Mouse (Mus musculus): ENCODE data around the gene Gps1. TPM values are rescaled to one million over a fixed set of nuclear protein-coding genes. Genes with fewer than 3 reads are reported as not detected.
"Not testable (repeated sequence)": the region's sequence is repeated elsewhere in the genome, so short reads cannot be mapped to it uniquely, and the experiment has no call there.

Gps1 gene
- total RNA-seq, 2 experiments from 2014 or later, result 62.5 to 63.3 TPM

- no peak for DNase-seq (ENCODE audit: low spot score)
Observed at GRCm38 (mm10) chr11:120783426-120784063, 527 bp upstream of the Gps1 start.

GRCm38 (mm10) chr11:120785145-120785544 lies 1.1 kb downstream of the Gps1 start:
- no peak for DNase-seq (ENCODE audit: low spot score)

- DNase-seq (ENCODE audit: low spot score), result not testable (repeated sequence)
Observed at GRCm38 (mm10) chr11:120788460-120788859, 4.4 kb downstream of the Gps1 start.

DNA sequence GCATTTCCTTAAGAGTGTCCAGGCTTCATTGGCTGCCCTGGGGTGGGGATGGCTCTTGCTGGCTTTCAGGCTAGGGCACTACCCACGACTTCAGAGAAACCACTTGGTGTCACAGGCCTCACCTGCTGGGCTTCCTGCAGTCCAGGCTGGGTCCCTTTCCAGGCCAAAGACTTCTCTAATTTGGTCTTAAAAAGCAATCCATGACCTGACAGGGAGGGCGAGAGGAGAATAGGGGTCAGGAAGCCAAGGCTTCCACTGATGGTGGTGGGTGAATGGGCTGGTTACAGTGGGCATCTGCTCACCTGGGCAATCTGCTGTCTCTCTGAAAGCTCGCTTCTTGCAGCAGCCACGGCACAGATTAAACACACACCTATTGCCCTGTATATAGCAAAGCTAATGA lies 5.3 kb downstream of the Gps1 start:
- DNase-seq (ENCODE audit: low spot score), result no peak

DNA sequence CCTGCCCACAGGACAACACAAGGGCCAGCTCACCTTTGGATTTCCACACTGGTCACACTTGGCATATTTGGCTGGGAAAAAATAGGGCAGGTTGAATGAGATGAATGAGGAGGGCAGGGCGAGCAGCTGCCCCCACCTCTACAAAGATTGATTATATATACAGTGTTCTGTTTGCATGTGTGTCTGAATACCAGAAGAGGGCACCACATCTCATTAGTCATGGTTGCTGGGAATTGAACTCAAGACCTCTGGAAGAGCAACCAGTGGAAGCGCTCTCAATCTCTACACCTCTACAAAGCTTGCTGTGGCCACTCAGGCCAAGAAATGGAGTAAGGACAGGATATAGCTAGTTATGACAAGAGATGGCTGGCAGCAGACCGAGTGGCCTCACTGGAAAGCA lies 5.7 kb downstream of the Gps1 start:
- no peak for DNase-seq (ENCODE audit: low spot score)

DNA sequence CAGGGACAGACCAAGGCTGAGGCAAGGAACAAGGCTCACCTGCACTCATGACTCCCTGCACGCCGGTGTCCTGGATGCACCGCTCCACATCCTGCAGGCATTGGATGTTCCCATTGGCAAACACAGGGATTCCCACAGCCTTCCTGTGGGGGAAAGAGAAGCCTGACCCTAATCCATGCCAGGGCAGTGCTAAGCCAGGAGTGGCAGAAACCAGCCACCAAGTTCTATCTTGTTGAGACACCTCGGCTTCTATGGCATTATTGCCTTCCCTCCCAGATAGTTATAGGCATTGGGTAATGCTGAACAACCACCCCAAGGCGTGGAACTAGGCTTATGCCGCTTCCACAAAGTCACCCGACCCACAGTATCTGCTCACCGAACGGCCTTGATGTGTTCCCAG lies 8.6 kb downstream of the Gps1 start:
- DNase-seq (ENCODE audit: low spot score), result no peak

- peak; percentile 98 for DNase-seq (ENCODE audit: low spot score)
Observed at GRCm38 (mm10) chr11:120795756-120796613, 11.9 kb downstream of the Gps1 start, which contains the start of gene Dus1l. Gene Dus1l, minus strand, starts transcription at chr11:120796403.

- DNase-seq (ENCODE audit: low spot score), result no peak
Observed at GRCm38 (mm10) chr11:120796614-120796946, 12.5 kb downstream of the Gps1 start.

GRCm38 (mm10) chr11:120798244-120798643 lies 14.2 kb downstream of the Gps1 start:
- DNase-seq (ENCODE audit: low spot score), result no peak

GRCm38 (mm10) chr11:120799316-120799890 lies 15.3 kb downstream of the Gps1 start:
- no peak for DNase-seq (ENCODE audit: low spot score)

- peak; percentile 92 for DNase-seq (ENCODE audit: low spot score)
Observed at GRCm38 (mm10) chr11:120800061-120800904, 16.2 kb downstream of the Gps1 start.

DNA sequence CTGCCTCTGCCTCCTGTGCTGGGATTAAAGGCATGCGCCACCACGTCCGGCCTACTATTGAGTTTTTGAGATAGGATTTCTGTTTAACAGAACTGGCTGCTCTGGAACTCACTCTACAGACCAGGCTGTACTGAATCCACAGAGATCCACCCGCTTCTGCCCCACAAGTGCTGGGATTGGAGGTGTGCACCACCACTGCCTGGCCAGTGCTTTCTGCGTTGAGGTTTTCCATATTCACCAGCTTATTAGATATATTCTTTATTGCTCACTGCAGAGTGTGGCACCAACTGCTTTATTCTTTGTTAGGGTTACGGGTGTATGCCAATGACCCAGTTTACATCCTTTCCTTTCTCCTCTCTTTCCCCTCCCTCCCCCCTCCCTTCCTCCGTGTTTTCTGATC lies 20.2 kb downstream of the Gps1 start:
- DNase-seq (ENCODE audit: low spot score), result no peak

GRCm38 (mm10) chr11:120804769-120805168 lies 20.7 kb downstream of the Gps1 start:
- no peak for DNase-seq (ENCODE audit: low spot score)

- no peak for DNase-seq (ENCODE audit: low spot score)
Observed at GRCm38 (mm10) chr11:120805375-120806298, 21.6 kb downstream of the Gps1 start.

- no peak for DNase-seq (ENCODE audit: low spot score)
Observed at GRCm38 (mm10) chr11:120808010-120808409, 23.9 kb downstream of the Gps1 start.

DNA sequence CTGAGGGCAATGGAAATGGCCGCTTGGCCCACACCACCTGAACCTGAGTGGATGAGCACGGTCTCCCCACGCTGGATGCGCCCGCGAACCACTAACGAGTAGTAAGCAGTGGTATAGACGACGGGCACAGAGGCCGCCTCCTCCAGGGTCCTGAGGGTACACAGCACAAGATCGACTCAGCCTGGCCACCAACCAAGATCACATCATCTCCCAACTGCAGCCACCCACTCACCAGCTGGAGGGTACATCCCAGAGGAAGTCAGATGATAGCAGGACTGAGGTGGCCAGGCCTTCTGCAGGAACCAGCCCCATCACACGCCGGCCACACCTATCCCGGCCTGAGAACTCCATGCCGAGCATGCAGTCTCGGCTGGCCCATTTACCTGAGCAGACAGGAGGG lies 28.0 kb downstream of the Gps1 start:
- DNase-seq (ENCODE audit: low spot score), result no peak

GRCm38 (mm10) chr11:120817358-120817757 lies 33.3 kb downstream of the Gps1 start:
- DNase-seq (ENCODE audit: low spot score), result no peak

GRCm38 (mm10) chr11:120818251-120818650 lies 34.2 kb downstream of the Gps1 start:
- no peak for DNase-seq (ENCODE audit: low spot score)

- DNase-seq (ENCODE audit: low spot score), result no peak
Observed at GRCm38 (mm10) chr11:120819556-120819955, 35.5 kb downstream of the Gps1 start.

DNA sequence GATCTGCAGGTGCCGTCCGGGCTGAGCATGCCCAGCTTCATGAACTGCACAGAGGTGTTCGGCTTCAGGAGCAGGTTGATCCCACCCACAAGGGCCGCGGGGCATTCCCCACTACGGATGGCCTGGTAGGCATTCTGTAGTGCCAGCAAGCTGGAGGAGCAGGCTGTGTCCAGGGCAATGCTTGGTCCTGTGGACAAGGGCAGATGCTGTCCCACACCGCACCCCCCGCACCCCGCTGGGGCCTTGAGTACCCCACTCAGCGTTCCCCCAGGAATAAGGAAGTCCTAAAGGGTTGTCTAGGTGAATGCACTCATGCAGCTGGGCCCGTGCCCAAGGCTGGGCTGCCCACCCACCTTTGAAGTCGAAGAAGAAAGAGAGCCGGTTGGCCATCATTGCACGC lies 36.5 kb downstream of the Gps1 start:
- DNase-seq (ENCODE audit: low spot score), result no peak
